Mouse (Mus musculus): ENCODE measurements around the gene Snx15. TPM values are rescaled to one million over a fixed set of nuclear protein-coding genes. Genes with fewer than 3 reads are reported as not detected.

Snx15 gene
- polyA plus RNA-seq, 1 experiment from 2014 or later: 65.4 TPM

Other genes starting within 250 kb of the Snx15 start
- 10.7 and 11.7 TPM in 2 replicates for gene Tigd3, start 234.2 kb downstream of the Snx15 start, polyA plus RNA-seq (2015; fragmentation: Nextera tagmentation; extraction: Ambion mirVana)
- 111 and 113 TPM in 2 replicates for gene Dpf2, start 215.3 kb downstream of the Snx15 start, polyA plus RNA-seq (2015; fragmentation: Nextera tagmentation; extraction: Ambion mirVana)
- gene Cdc42ep2, start 203.5 kb downstream of the Snx15 start, polyA plus RNA-seq (2015; fragmentation: Nextera tagmentation; extraction: Ambion mirVana): 19.0 and 20.3 TPM in 2 replicates
- gene Pola2, start 164.1 kb downstream of the Snx15 start, polyA plus RNA-seq (2015; fragmentation: Nextera tagmentation; extraction: Ambion mirVana): 26.7 and 28.1 TPM in 2 replicates
- gene Slc22a20, start 142.2 kb downstream of the Snx15 start, polyA plus RNA-seq (2015; fragmentation: Nextera tagmentation; extraction: Ambion mirVana): not detected in 2 replicates
- gene Capn1, start 112.4 kb downstream of the Snx15 start, polyA plus RNA-seq (2015; fragmentation: Nextera tagmentation; extraction: Ambion mirVana): 4.8 and 5.8 TPM in 2 replicates
- 32.9 and 39.8 TPM in 2 replicates for gene Syvn1, start 81.7 kb downstream of the Snx15 start, polyA plus RNA-seq (2015; fragmentation: Nextera tagmentation; extraction: Ambion mirVana)
- gene Mrpl49, start 70.5 kb downstream of the Snx15 start, polyA plus RNA-seq (2015; fragmentation: Nextera tagmentation; extraction: Ambion mirVana): 62.3 and 64.4 TPM in 2 replicates
- gene Fau, start 70.5 kb downstream of the Snx15 start, polyA plus RNA-seq (2015; fragmentation: Nextera tagmentation; extraction: Ambion mirVana): 503 and 507 TPM in 2 replicates
- 33.0 and 34.8 TPM in 2 replicates for gene Znhit2, start 67.1 kb downstream of the Snx15 start, polyA plus RNA-seq (2015; fragmentation: Nextera tagmentation; extraction: Ambion mirVana)
- 58.6 and 60.1 TPM in 2 replicates for gene Tm7sf2, start 59.9 kb downstream of the Snx15 start, polyA plus RNA-seq (2015; fragmentation: Nextera tagmentation; extraction: Ambion mirVana)
- 84.8 and 94.0 TPM in 2 replicates for gene Vps51, start 51.1 kb downstream of the Snx15 start, polyA plus RNA-seq (2015; fragmentation: Nextera tagmentation; extraction: Ambion mirVana)
- not detected in 2 replicates for gene Tmem262, start 48.3 kb downstream of the Snx15 start, polyA plus RNA-seq (2015; fragmentation: Nextera tagmentation; extraction: Ambion mirVana)
- gene Gm28374, start 46.0 kb downstream of the Snx15 start, polyA plus RNA-seq (2015; fragmentation: Nextera tagmentation; extraction: Ambion mirVana): 1.3 and 1.4 TPM in 2 replicates
- gene Zfpl1, start 43.3 kb downstream of the Snx15 start, polyA plus RNA-seq (2015; fragmentation: Nextera tagmentation; extraction: Ambion mirVana): 79.3 and 82.0 TPM in 2 replicates
- gene Cdca5, start 43.3 kb downstream of the Snx15 start, polyA plus RNA-seq (2015; fragmentation: Nextera tagmentation; extraction: Ambion mirVana): 8.4 and 9.6 TPM in 2 replicates
- not detected in 2 replicates for gene AC131692.1, start 33.9 kb downstream of the Snx15 start, polyA plus RNA-seq (2015; fragmentation: Nextera tagmentation; extraction: Ambion mirVana)
- gene Naaladl1, start 22.5 kb downstream of the Snx15 start, polyA plus RNA-seq (2015; fragmentation: Nextera tagmentation; extraction: Ambion mirVana): 0.54 and 0.60 TPM in 2 replicates
- 50.2 and 57.5 TPM in 2 replicates for gene Sac3d1, start 9.7 kb downstream of the Snx15 start, polyA plus RNA-seq (2015; fragmentation: Nextera tagmentation; extraction: Ambion mirVana)
- gene Batf2, start 12.7 kb upstream of the Snx15 start, polyA plus RNA-seq (2015; fragmentation: Nextera tagmentation; extraction: Ambion mirVana): not detected in 2 replicates
- gene Arl2, start 13.2 kb upstream of the Snx15 start, polyA plus RNA-seq (2015; fragmentation: Nextera tagmentation; extraction: Ambion mirVana): 141 and 147 TPM in 2 replicates
- not detected in 2 replicates for gene Majin, start 56.1 kb upstream of the Snx15 start, polyA plus RNA-seq (2015; fragmentation: Nextera tagmentation; extraction: Ambion mirVana)
- gene Gpha2, start 98.1 kb upstream of the Snx15 start, polyA plus RNA-seq (2015; fragmentation: Nextera tagmentation; extraction: Ambion mirVana): 0.56 TPM in 1 of 2 replicates, not detected in the other
- 134 and 162 TPM in 2 replicates for gene Ppp2r5b, start 107.6 kb upstream of the Snx15 start, polyA plus RNA-seq (2015; fragmentation: Nextera tagmentation; extraction: Ambion mirVana)
- 13.3 and 16.1 TPM in 2 replicates for gene Atg2a, start 113.4 kb upstream of the Snx15 start, polyA plus RNA-seq (2015; fragmentation: Nextera tagmentation; extraction: Ambion mirVana)
- 92.5 and 103 TPM in 2 replicates for gene Ehd1, start 148.4 kb upstream of the Snx15 start, polyA plus RNA-seq (2015; fragmentation: Nextera tagmentation; extraction: Ambion mirVana)
- gene Cdc42bpg, start 178.2 kb upstream of the Snx15 start, polyA plus RNA-seq (2015; fragmentation: Nextera tagmentation; extraction: Ambion mirVana): 0.36 and 0.38 TPM in 2 replicates
- 78.8 and 82.3 TPM in 2 replicates for gene Men1, start 206.7 kb upstream of the Snx15 start, polyA plus RNA-seq (2015; fragmentation: Nextera tagmentation; extraction: Ambion mirVana)
- 20.1 and 21.8 TPM in 2 replicates for gene Map4k2, start 212.8 kb upstream of the Snx15 start, polyA plus RNA-seq (2015; fragmentation: Nextera tagmentation; extraction: Ambion mirVana)
- 103 and 117 TPM in 2 replicates for gene Sf1, start 235.4 kb upstream of the Snx15 start, polyA plus RNA-seq (2015; fragmentation: Nextera tagmentation; extraction: Ambion mirVana)

Measured in hindbrain, embryonic 15.5 days (tissue).